Mouse (Mus musculus): Measurements from ENCODE around the gene C87436.

DNA sequence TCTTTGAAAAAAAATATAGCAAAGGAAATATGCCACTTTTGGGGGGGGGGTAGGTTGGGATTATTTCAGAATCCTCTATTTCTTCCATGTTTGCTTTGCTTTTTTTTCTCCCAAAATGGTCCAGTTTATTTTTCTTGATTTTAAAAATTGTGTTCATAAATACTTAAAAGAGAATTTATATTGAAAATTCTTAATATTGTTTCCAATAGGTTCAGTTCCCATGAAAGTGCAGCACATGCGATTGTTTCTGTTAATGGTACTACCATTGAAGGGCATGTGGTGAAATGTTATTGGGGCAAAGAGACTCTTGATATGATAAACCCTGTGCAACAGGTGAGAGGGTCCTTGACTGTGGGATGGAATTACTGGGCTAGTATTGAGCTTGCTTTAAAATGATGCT is 11.8 kb upstream of the C87436 start, which contains the start of gene Gm44790:
- TF ChIP-seq POLR2A (IDR thresholded peaks at IDR 0.05; ENCODE audit: borderline replicate concordance, extremely low read depth, low read depth, low read length) = no peak
- no peak for TF ChIP-seq CTCF (IDR thresholded peaks at IDR 0.05; ENCODE audit: insufficient read depth, low read length)

Measured in lung, adult 2 months (tissue).